Mouse (Mus musculus) liver, adult (tissue): Measurements from ENCODE around the gene Vmn1r14.
"Not testable (repeated sequence)": the region's sequence is repeated elsewhere in the genome, so short reads cannot be mapped to it uniquely, and the experiment has no call there.

Experiments used
- GATA4 ChIP-seq: IDR thresholded peaks from 2 replicates; pipeline ENCODE4 v1.6.1; 2014; ENCODE audit warnings: mild to moderate bottlenecking, low read length; ENCODE audit not compliant: insufficient replicate concordance

The Vmn1r14 gene

GRCm38 (mm10) chr6:57231386-57231785 lies at the start of gene Vmn1r14:
Gene Vmn1r14, plus strand, starts transcription at chr6:57231686.
- no peak for TF ChIP-seq GATA4

- TF ChIP-seq GATA4: not testable (repeated sequence)
Observed at GRCm38 (mm10) chr6:57202990-57203389, 28.5 kb upstream of the Vmn1r14 start, which contains the start of gene Vmn1r13. Gene Vmn1r13, plus strand, starts transcription at chr6:57203290.

- no peak for TF ChIP-seq GATA4
Observed at GRCm38 (mm10) chr6:57257652-57258051, 26.2 kb downstream of the Vmn1r14 start, which contains the start of gene Vmn1r15. Gene Vmn1r15, plus strand, starts transcription at chr6:57257952.

- no peak for TF ChIP-seq GATA4
Observed at GRCm38 (mm10) chr6:57260990-57261389, 29.5 kb downstream of the Vmn1r14 start.

GRCm38 (mm10) chr6:57271881-57272280 lies 40.4 kb downstream of the Vmn1r14 start:
- no peak for TF ChIP-seq GATA4

- no peak for TF ChIP-seq GATA4
Observed at GRCm38 (mm10) chr6:57272517-57272916, 41.0 kb downstream of the Vmn1r14 start.

GRCm38 (mm10) chr6:57278952-57279351 lies 47.5 kb downstream of the Vmn1r14 start:
- no peak for TF ChIP-seq GATA4
